In the genomic region with DNA sequence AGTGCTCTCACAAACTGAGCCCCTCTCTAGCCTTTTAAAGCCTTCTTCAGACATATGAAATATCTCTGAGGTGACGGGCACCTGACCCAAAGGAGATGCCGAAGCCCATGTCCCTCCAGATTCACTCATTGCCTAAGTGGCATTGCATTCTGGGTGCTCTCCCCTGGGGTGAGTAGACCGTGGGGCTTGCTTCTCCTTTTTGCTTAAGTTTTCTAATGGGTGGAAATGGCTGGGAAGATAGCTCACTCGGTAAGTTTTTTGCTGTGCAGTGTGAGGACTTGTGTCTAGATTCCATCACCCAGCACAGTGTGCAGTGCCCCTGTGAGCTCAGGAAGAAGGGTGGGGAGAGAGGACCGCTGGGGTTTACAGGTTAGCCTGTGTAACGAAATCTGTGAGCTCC, we compare ENCODE assay signal across 18 mouse cellular contexts. TPM values are rescaled to one million over a fixed set of nuclear protein-coding genes. Genes with fewer than 3 reads are reported as not detected.
DNase-seq lines count a peak whose midpoint lies in the region; ATAC-seq lines count a peak whose summit lies in the region.
"Had no signal": no experiment of that assay in that cellular context is flagged by ENCODE, and none has a peak within 500 bp of the region (broad histone marks: within the 10 kb centered on the region; RNA-seq: fewer than 3 reads in every experiment).

No protein-coding gene starts in this region.

- peak overlapping the region; percentile 8; the same call in 1 of the 2 replicates for H3K27ac ChIP-seq in forebrain, embryonic 15.5 days (replicated peaks)
- H3K27ac ChIP-seq in forebrain, embryonic 12.5 days, result no peak overlapping the region
- H3K27ac ChIP-seq in midbrain, embryonic 13.5 days, result 0 out of 2 replicates have a peak overlapping the region, but pooled peaks have one; percentile 14
- no peak overlapping the region for H3K27ac ChIP-seq in midbrain, embryonic 16.5 days (ENCODE audit: low read length)
- H3K27ac ChIP-seq: heart, embryonic 10.5 days; hindbrain, embryonic 13.5 days; midbrain, embryonic 12.5 days had no signal

- intact Hi-C loops in left cerebral cortex, postnatal 10 days (cut with DNase I), result loop anchor here (5.0 kb wide), 1 partner anchor 350 kb away; no protein-coding TSS in a partner anchor

- peaks cover 30% of the 10 kb centered on the region for H3K4me1 ChIP-seq in forebrain, embryonic 15.5 days
- H3K4me1 ChIP-seq in forebrain, embryonic 12.5 days, result peaks cover 23% of the 10 kb centered on the region
- peaks cover 22% of the 10 kb centered on the region for H3K4me1 ChIP-seq in midbrain, embryonic 13.5 days (replicated peaks)
- peaks cover 19% of the 10 kb centered on the region for H3K4me1 ChIP-seq in midbrain, embryonic 16.5 days (ENCODE audit: control insufficient read depth, insufficient read depth, low read length)

- H3K9me3 ChIP-seq in forebrain, embryonic 15.5 days, result no peaks in the 10 kb centered on the region
- no peaks in the 10 kb centered on the region for H3K9me3 ChIP-seq in forebrain, embryonic 12.5 days
- no peaks in the 10 kb centered on the region for H3K9me3 ChIP-seq in midbrain, embryonic 13.5 days
- no peaks in the 10 kb centered on the region for H3K9me3 ChIP-seq in midbrain, embryonic 16.5 days (replicated peaks; ENCODE audit: control insufficient read depth, low read length, poor library complexity, severe bottlenecking)
- H3K9me3 ChIP-seq: G1E; heart, embryonic 10.5 days; hindbrain, embryonic 13.5 days; midbrain, embryonic 12.5 days had no signal

- H3K4me2 ChIP-seq in forebrain, embryonic 15.5 days (replicated peaks), result no peak overlapping the region
- H3K4me2 ChIP-seq in forebrain, embryonic 12.5 days, result no peak overlapping the region
- H3K4me2 ChIP-seq in midbrain, embryonic 13.5 days (replicated peaks), result no peak overlapping the region
- H3K4me2 ChIP-seq in midbrain, embryonic 16.5 days (ENCODE audit: low read length), result no peak overlapping the region
- H3K4me2 ChIP-seq: hindbrain, embryonic 13.5 days; midbrain, embryonic 12.5 days had no signal

- peak; percentile 55 for DNase-seq in ZHBTc4 (ENCODE audit: low read depth, low spot score)
- DNase-seq in splenic B cell, adult 2 months (ENCODE audit: low read depth, low spot score), result peak; percentile 74
- DNase-seq in left cerebral cortex, postnatal 10 days (ENCODE audit: extremely low spot score in 1 of 2, low spot score in 2 of 2), result no peak
- DNase-seq in yolk sac, embryonic 10.5 days (ENCODE audit: low spot score), result no peak
- DNase-seq: adrenal gland, adult 2 months; cerebellum, postnatal 10 days; gastrocnemius, postnatal 10 days; heart, postnatal 14 days; kidney, postnatal 10 days; right cerebral cortex, postnatal 14 days had no signal

- no peak overlapping the region for H3K9ac ChIP-seq in forebrain, embryonic 15.5 days (replicated peaks)
- no peak overlapping the region for H3K9ac ChIP-seq in forebrain, embryonic 12.5 days
- H3K9ac ChIP-seq in midbrain, embryonic 13.5 days (replicated peaks), result no peak overlapping the region
- no peak overlapping the region for H3K9ac ChIP-seq in midbrain, embryonic 16.5 days (ENCODE audit: low read depth, low read length)
- H3K9ac ChIP-seq: hindbrain, embryonic 13.5 days; midbrain, embryonic 12.5 days had no signal

- H3K36me3 ChIP-seq in forebrain, embryonic 15.5 days, result peaks cover 26% of the 10 kb centered on the region
- peaks cover 26% of the 10 kb centered on the region for H3K36me3 ChIP-seq in forebrain, embryonic 12.5 days (replicated peaks)
- H3K36me3 ChIP-seq in midbrain, embryonic 13.5 days, result peaks cover 23% of the 10 kb centered on the region
- peaks cover 16% of the 10 kb centered on the region for H3K36me3 ChIP-seq in midbrain, embryonic 16.5 days (ENCODE audit: control insufficient read depth, insufficient read depth, low read length)
- peaks cover 8% of the 10 kb centered on the region for H3K36me3 ChIP-seq in splenic B cell, adult 2 months (ENCODE audit: control insufficient read depth, insufficient read depth, low read length, poor library complexity, severe bottlenecking)

- H3K4me3 ChIP-seq in forebrain, embryonic 15.5 days, result no peak overlapping the region
- no peak overlapping the region for H3K4me3 ChIP-seq in forebrain, embryonic 12.5 days (replicated peaks)
- no peak overlapping the region for H3K4me3 ChIP-seq in midbrain, embryonic 13.5 days (replicated peaks)
- no peak overlapping the region for H3K4me3 ChIP-seq in midbrain, embryonic 16.5 days (ENCODE audit: low read depth, low read length)
- H3K4me3 ChIP-seq: heart, embryonic 10.5 days; hindbrain, embryonic 13.5 days; midbrain, embryonic 12.5 days had no signal

- WGBS in forebrain, embryonic 15.5 days, result 54% methylated on average over 6 of the region's 6 CpGs
- 53% methylated on average over 6 of the region's 6 CpGs for WGBS in forebrain, embryonic 12.5 days
- 54% methylated on average over 6 of the region's 6 CpGs for WGBS in midbrain, embryonic 13.5 days
- WGBS in midbrain, embryonic 16.5 days, result 60% methylated on average over 6 of the region's 6 CpGs

- no peaks in the 10 kb centered on the region for H3K27me3 ChIP-seq in forebrain, embryonic 15.5 days
- no peaks in the 10 kb centered on the region for H3K27me3 ChIP-seq in forebrain, embryonic 12.5 days
- no peaks in the 10 kb centered on the region for H3K27me3 ChIP-seq in midbrain, embryonic 13.5 days
- H3K27me3 ChIP-seq in midbrain, embryonic 16.5 days (ENCODE audit: control insufficient read depth, insufficient read depth, low read depth, low read length), result no peaks in the 10 kb centered on the region
- no peaks in the 10 kb centered on the region for H3K27me3 ChIP-seq in splenic B cell, adult 2 months (ENCODE audit: control insufficient read depth, insufficient read depth, low read length, poor library complexity, severe bottlenecking)
- H3K27me3 ChIP-seq: hindbrain, embryonic 13.5 days; midbrain, embryonic 12.5 days had no signal

- no peak for ATAC-seq in forebrain, embryonic 15.5 days (replicated peaks)
- no peak for ATAC-seq in forebrain, embryonic 12.5 days (ENCODE audit: low FRiP score)
- ATAC-seq in midbrain, embryonic 13.5 days, result no peak
- no peak for ATAC-seq in midbrain, embryonic 16.5 days

RNA-seq across cellular contexts. Expression of gene Znfx1, which starts 4.8 kb away (rescaled TPM):
- 7.2 and 7.3 TPM in 2 replicates for polyA plus RNA-seq in forebrain, embryonic 15.5 days (2015; fragmentation: Nextera tagmentation; extraction: Ambion mirVana)
- 8.5 and 9.2 TPM in 2 replicates for polyA plus RNA-seq in forebrain, embryonic 12.5 days (2016; fragmentation: Nextera tagmentation; extraction: Ambion mirVana)
- polyA plus RNA-seq in midbrain, embryonic 13.5 days (2015; fragmentation: Nextera tagmentation; extraction: Ambion mirVana), result 6.0 and 7.8 TPM in 2 replicates
- 6.2 and 8.0 TPM in 2 replicates for polyA plus RNA-seq in midbrain, embryonic 16.5 days (2015; fragmentation: Nextera tagmentation; extraction: Ambion mirVana)
- 10 to 100 TPM; 29.7 to 33.6 TPM for total RNA-seq in left cerebral cortex, postnatal 10 days (2021)

RNA-seq across cellular contexts. Expression of gene Ddx27, which starts 52.6 kb away (rescaled TPM):
- polyA plus RNA-seq in forebrain, embryonic 15.5 days (2015; fragmentation: Nextera tagmentation; extraction: Ambion mirVana), result 41.3 and 42.8 TPM in 2 replicates
- 55.9 and 56.6 TPM in 2 replicates for polyA plus RNA-seq in forebrain, embryonic 12.5 days (2016; fragmentation: Nextera tagmentation; extraction: Ambion mirVana)
- 40.3 TPM in 2 replicates for polyA plus RNA-seq in midbrain, embryonic 13.5 days (2015; fragmentation: Nextera tagmentation; extraction: Ambion mirVana)
- polyA plus RNA-seq in midbrain, embryonic 16.5 days (2015; fragmentation: Nextera tagmentation; extraction: Ambion mirVana), result 37.6 and 37.8 TPM in 2 replicates
- 10 to 100 TPM; 34.9 to 40.6 TPM for total RNA-seq in left cerebral cortex, postnatal 10 days (2021)

Comparison
In these comparisons a context has a peak if more than half of its experiments do, and no peak if none do; other contexts are left out.
1. H3K27ac ChIP-seq: peak in forebrain, embryonic 15.5 days (single experiment) and midbrain, embryonic 13.5 days (single experiment); none in forebrain, embryonic 12.5 days (single experiment) and midbrain, embryonic 16.5 days (single experiment).
2. DNase-seq: peak in ZHBTc4 (single experiment) and splenic B cell, adult 2 months (single experiment); none in left cerebral cortex, postnatal 10 days (0 of 2) and yolk sac, embryonic 10.5 days (single experiment).